Mouse (Mus musculus) CD4-positive, CD25-positive, alpha-beta regulatory T cell, adult 9 weeks (primary cell): ENCODE results near the gene Abcc6. TPM values are rescaled to one million over a fixed set of nuclear protein-coding genes. Genes with fewer than 3 reads are reported as not detected.

ENCODE experiments used
- polyA plus RNA-seq: library from polyadenylated mRNA; unstranded; fragments of 100-300 nt; shearing (Covaris generic); gene quantifications from one replicate; pipeline ENCODE4 v1.2.1, GENCODE M21; 2017

Gene Abcc6
- not detected for polyA plus RNA-seq

GRCm38 (mm10) chr7:46030145-46030488 lies at the start of gene Abcc6:
Gene Abcc6 (minus strand): TSS chr7:46030302.

DNA sequence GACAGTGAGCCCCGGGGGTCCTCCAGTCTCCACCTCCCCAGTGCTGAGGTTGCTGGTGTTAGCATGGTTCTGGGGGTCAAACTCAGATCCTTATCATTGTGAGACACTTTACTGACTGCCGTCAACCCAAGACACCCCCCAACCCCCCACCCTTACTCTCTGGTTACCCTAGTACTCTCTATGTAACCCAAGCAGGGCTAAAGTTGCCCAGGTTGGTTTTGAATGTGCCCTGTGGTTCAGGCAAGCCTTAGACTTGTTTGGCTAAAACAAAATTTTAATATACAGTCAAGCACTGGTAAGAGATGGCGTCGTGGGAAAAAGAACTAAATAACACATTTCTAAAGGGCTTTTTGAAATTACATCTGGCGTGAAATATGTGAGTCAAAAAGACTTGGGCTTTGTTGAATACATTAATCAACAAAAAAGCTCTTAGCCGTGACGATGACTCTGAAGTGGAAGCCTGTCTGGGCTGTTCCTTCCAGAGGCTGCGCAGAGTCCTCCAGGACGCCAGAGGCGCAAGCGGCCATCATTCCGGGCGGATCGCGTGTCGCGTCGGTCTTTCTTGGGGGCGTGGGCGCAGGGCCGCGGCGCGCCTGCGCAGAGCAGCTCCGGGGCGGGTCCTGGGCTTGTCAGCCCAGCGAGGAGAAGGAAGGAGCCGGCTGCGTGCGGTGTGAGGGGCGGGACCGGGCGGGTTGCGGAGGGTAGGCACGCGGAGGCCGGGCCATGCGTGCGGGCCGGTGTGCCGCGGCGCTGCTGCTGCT lies 3.2 kb upstream of the Abcc6 start, which contains the start of gene Nomo1:
Gene Nomo1 (plus strand): TSS at position 590 of the 761 bp plus-strand sequence.

DNA sequence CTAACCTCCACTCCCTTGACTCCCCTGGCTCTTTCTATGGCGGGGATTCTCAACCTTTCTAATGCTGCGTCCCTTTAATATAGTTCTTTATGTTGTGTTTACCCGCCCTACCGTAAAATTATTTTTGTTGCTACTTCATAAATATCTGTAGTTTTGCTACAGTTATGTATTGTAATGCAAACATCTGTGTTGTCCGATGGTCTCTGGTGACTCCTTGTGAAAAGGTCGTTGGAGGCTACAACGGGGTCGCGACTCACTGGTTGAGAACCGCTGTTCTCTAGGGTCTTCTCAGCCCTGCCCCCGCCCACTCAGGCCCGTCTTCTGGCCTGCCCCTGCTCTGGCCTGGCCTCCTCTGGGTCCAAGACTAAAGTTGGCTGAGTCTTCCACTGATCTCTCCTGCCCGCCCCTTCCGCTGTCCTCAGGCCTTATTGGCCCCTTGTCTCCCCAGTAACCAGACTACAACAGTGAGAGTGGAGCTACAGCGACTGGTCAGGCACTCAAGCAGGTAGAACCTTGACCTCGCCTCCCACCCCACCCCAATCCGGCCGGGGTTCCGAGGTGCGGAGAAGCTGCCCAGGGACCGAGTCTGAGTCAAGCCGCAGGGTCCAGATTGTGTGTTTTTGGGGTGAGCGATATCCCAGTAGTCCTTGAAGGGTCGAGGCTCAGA lies 106.2 kb downstream of the Abcc6 start, which contains the start of gene Ccdc114:
Gene Ccdc114 (plus strand): TSS at position 311 of the 667 bp plus-strand sequence.

DNA sequence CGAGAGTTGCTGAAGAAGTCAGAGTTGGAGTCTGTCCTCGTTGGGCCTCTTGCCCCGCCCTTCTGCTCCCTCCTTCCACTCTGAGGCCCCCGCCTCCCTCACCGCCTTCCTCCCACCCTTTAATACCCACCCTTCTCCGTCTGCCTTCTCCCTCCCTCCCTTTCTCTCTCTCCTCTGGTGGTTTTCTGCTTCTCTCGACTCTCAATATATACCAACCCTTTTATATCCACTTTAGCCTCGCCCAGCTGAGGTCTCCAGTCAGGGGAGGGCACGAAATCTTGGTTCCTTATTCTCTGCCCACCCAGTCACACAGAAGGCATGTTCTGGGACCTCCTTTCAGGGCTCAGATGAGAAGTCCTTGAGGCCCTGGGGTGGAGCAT lies 108.9 kb downstream of the Abcc6 start, which contains the start of gene Emp3:
Gene Emp3 (minus strand): TSS at position 163 of the 380 bp plus-strand sequence.

Other genes starting within 250 kb of the Abcc6 start
- 0.07 TPM for gene Lmtk3, start 246.6 kb downstream of the Abcc6 start, polyA plus RNA-seq
- 3.8 TPM for gene Sult2b1, start 245.6 kb downstream of the Abcc6 start, polyA plus RNA-seq
- 25.0 TPM for gene Cyth2, start 215.7 kb downstream of the Abcc6 start, polyA plus RNA-seq
- gene Kcnj14, start 205.5 kb downstream of the Abcc6 start, polyA plus RNA-seq: 0.11 TPM
- 43.8 TPM for gene Grwd1, start 199.4 kb downstream of the Abcc6 start, polyA plus RNA-seq
- 109 TPM for gene Kdelr1, start 157.5 kb downstream of the Abcc6 start, polyA plus RNA-seq
- gene Grin2d, start 151.9 kb downstream of the Abcc6 start, polyA plus RNA-seq: 0.12 TPM
- gene Syngr4, start 133.6 kb downstream of the Abcc6 start, polyA plus RNA-seq: 0.68 TPM
- 9.2 TPM for gene Tmem143, start 133.4 kb downstream of the Abcc6 start, polyA plus RNA-seq
- gene Emp3, start 108.9 kb downstream of the Abcc6 start, polyA plus RNA-seq: 777 TPM
- gene Ccdc114, start 106.2 kb downstream of the Abcc6 start, polyA plus RNA-seq: 2.3 TPM
- 23.2 TPM for gene Nomo1, start 3.4 kb upstream of the Abcc6 start, polyA plus RNA-seq
- gene Kcnj11, start 70.5 kb upstream of the Abcc6 start, polyA plus RNA-seq: not detected
- 0.16 TPM for gene Abcc8, start 149.7 kb upstream of the Abcc6 start, polyA plus RNA-seq
- gene Ush1c, start 208.2 kb upstream of the Abcc6 start, polyA plus RNA-seq: not detected
- gene Otog, start 210.7 kb upstream of the Abcc6 start, polyA plus RNA-seq: not detected